Mouse (Mus musculus): ENCODE results near the gene Nrxn3. TPM values are rescaled to one million over a fixed set of nuclear protein-coding genes. Genes with fewer than 3 reads are reported as not detected.

Nrxn3 gene
- polyA plus RNA-seq (2016; fragmentation: Nextera tagmentation; extraction: Ambion mirVana): 53.1 and 57.7 TPM in 2 replicates

DNA sequence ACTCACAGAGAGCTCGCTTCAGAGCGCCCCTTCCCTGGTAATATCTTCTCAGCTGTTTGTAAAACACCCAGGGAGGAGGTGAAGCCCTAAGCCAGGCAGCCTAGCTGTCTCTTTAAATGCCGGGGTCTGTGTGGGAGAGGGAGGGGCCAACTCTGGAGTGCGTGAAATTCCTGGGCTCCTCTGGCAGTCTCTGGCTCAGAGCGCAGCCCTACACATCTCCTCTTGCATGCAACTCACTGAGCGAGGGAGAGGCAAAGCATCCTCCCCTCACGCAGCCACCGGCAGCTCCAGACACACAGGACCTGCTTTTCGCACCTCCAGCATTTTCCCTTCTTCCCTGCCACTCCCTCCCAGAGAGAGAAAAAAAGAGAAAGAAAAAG, at the start of gene Nrxn3:
Gene Nrxn3 (plus strand): TSS at position 186 of the 380 bp plus-strand sequence.
- Histone ChIP-seq H3K4me2 (replicated peaks) (peak within 1 kb of the TSS; percentile 56), H3K27me3 (no peaks in the 10 kb centered on the region), H3K36me3 (no peaks in the 10 kb centered on the region), H3K9ac (peak within 1 kb of the TSS; percentile 65), H3K9me3 (replicated peaks) (no peaks in the 10 kb centered on the region), H3K4me1 (peaks cover 6% of the 10 kb centered on the region), H3K4me3 (peak within 1 kb of the TSS; percentile 43), H3K27ac (peak within 1 kb of the TSS; percentile 52; the same call in 1 of the 2 replicates)
- 1% methylated on average over 9 of the region's 9 CpGs for WGBS
- ATAC-seq (ENCODE audit: low FRiP score): peak; percentile 94

DNA sequence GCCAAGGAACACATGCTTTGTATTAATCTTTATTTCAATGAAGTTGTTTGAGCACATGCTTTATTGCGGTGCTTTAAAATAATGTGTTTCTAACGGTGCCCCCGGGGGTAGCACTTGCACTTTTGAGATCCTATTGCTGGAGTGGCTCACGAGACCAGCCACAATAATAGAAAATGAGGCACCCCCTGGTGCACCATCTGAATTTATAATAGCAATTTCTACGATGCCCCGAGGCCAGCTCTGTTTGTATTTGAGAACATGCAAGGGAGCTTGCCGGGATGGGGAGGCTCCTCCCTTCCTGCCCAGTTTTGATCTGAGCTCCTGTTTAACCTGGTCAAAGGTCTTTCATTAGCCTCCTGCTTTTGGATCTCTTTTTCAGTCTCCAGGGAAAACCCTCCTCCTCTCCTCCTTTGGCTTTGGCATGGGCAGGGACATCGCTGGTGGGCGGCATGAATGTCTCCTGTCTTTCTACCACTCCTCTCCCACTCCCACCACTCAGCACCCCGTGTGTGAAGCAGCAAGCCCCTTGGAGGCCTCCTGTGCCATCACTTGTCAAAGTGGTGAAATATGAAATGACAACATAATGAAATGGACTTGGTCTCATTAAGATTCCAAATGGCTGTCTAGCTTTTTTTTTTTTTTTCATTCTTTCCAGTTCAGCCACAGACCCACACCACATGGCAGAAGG, 18.4 kb upstream of the Nrxn3 start:
- Histone ChIP-seq H3K4me1 (peaks cover 9% of the 10 kb centered on the region), H3K27me3 (no peaks in the 10 kb centered on the region), H3K9me3 (replicated peaks) (no peaks in the 10 kb centered on the region), H3K9ac (no peak overlapping the region), H3K4me3 (no peak overlapping the region), H3K36me3 (no peaks in the 10 kb centered on the region), H3K27ac (peak overlapping the region; percentile 55; the same call in 1 of the 2 replicates), H3K4me2 (replicated peaks) (no peak overlapping the region)
- 40% methylated on average over 10 of the region's 10 CpGs for WGBS
- ATAC-seq (ENCODE audit: low FRiP score): peak; percentile 62

DNA sequence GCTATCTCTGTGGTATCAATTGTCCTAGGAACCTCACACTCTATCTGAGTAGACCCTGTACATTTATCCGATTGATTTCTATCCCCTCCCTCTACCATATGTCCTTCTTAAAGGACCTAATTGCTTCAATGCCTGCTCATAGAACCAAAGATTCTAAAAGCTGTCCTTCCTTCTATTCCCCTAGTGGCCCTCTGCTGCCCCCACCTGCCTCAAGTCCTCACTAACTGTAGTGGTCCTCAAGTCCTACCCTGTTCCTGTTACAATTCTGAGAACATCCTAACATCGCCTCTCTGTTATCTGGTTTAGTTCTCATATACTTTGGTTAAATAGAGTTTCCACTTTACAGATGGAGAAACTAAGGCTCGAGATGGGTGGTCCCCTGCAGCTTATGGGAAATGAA, 16.7 kb upstream of the Nrxn3 start:
- Histone ChIP-seq H3K27me3 (no peaks in the 10 kb centered on the region), H3K9ac (no peak overlapping the region), H3K4me1 (peaks cover 9% of the 10 kb centered on the region), H3K4me2 (replicated peaks) (no peak overlapping the region), H3K4me3 (no peak overlapping the region), H3K9me3 (replicated peaks) (no peaks in the 10 kb centered on the region), H3K36me3 (no peaks in the 10 kb centered on the region), H3K27ac (no peak overlapping the region)
- ATAC-seq (ENCODE audit: low FRiP score): no peak
- 68% methylated on average over 3 of the region's 3 CpGs for WGBS

DNA sequence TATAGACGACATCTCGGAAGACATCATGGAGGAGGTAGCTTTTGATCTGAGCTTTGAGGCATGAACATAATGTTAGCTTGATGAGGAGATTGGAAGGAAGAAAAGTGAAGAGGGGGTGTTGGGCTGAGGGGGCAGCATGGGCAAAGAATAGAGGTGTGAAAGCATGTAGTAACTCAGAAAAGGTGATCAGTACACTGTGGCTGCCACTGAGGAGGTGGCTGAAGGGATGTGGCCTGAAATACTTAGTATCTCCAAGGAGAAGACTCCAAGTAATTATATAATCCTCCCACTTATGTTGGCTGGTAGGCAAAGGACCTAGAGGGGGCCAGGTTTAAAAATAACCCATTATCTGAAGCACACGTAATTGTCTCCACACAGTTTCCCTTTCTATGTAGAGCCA, 14.9 kb upstream of the Nrxn3 start:
- Histone ChIP-seq H3K27me3 (no peaks in the 10 kb centered on the region), H3K9ac (no peak overlapping the region), H3K4me2 (replicated peaks) (no peak overlapping the region), H3K4me1 (peaks cover 9% of the 10 kb centered on the region), H3K9me3 (replicated peaks) (no peaks in the 10 kb centered on the region), H3K4me3 (no peak overlapping the region), H3K36me3 (no peaks in the 10 kb centered on the region), H3K27ac (no peak overlapping the region)
- WGBS: 92% methylated on average over 3 of the region's 3 CpGs
- no peak for ATAC-seq (ENCODE audit: low FRiP score)

DNA sequence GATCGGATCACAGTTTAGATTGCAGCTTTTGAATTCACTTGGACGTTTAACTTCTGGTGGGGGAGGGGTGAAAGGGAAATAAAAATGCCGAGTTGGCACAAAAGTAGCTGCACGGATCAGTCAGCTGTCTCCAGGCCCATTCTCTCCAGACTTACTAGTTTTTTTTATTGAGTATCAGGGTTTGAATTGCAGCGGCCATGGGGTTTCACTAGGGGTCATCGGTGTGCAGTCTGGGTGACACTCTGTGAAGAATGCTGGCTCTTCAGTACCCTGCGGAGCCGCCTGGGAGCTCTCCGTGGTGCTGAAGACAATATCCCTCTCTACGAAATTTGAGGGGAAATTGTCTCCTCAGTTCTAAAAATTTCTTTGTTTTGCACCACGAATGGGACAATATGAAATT, 13.5 kb upstream of the Nrxn3 start:
- Histone ChIP-seq H3K4me3 (no peak overlapping the region), H3K9me3 (replicated peaks) (no peaks in the 10 kb centered on the region), H3K36me3 (no peaks in the 10 kb centered on the region), H3K27me3 (no peaks in the 10 kb centered on the region), H3K4me1 (peaks cover 3% of the 10 kb centered on the region), H3K9ac (no peak overlapping the region), H3K4me2 (replicated peaks) (no peak overlapping the region), H3K27ac (no peak overlapping the region)
- 9% methylated on average over 11 of the region's 11 CpGs for WGBS
- peak; percentile 82 for ATAC-seq (ENCODE audit: low FRiP score)

DNA sequence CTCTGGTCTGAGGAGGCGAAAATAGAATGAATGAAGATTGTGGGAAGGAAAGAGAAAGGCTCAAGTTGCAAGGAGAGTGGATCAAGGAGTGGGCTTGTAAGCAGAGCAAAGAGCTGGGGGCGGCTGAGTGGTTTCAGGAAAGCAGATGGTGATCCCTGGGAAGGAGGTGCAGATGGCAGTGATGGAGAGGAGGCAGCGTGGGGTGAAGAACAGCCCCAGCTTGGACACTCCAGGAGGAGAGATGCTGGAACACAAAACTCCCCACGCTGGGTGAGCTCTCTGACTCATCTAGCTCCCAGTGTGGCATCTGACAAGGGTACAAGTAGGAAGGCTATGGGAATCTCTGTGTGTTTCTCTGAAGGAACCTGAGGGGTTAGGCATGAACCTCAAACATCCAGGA, 9.2 kb upstream of the Nrxn3 start:
- 72% methylated on average over 4 of the region's 4 CpGs for WGBS

DNA sequence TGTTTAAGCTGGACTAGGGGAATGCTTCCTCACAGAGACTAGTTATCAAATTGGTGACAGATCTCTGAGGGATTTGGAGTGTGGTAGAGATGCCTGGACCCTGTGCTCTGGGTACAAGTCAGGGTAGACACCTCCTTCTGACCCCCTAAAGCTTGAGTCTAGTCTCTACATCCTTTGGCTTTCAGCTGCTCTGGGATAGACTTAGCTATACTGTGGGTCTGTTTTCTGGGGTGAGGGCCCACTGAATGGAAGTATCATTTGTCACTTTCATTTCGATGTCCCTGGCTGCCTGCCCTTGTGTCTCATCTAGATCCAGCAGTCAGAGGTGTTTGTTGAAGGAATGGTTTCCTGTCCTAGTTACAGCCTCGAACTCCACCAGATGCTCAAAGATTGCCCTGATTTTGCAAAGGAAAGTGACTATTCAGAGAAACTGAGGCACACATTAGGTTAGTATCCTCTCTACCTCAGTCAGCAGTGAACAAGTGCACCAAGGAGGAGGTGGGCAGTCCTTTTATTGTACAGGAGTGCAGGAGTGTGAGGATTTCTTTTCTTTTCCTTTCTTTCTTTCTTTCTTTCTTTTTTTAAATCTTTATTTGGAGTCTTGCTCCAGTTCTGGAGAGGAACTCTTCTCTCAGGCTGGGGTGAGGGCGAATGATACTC, 515 bp upstream of the Nrxn3 start:
- 45% methylated on average over 3 of the region's 3 CpGs for WGBS
- Histone ChIP-seq H3K4me1 (peaks cover 6% of the 10 kb centered on the region), H3K4me2 (replicated peaks) (peak overlapping the region; percentile 56), H3K27ac (no peak overlapping the region), H3K4me3 (peak overlapping the region; percentile 43; the same call in 1 of the 2 replicates), H3K27me3 (no peaks in the 10 kb centered on the region), H3K9ac (no peak overlapping the region), H3K36me3 (no peaks in the 10 kb centered on the region), H3K9me3 (replicated peaks) (no peaks in the 10 kb centered on the region)
- ATAC-seq (ENCODE audit: low FRiP score): 0 out of 2 replicates have a peak, but pooled peaks have one; percentile 19

More for the DNA sequence above, 9.2 kb upstream of the Nrxn3 start:
- Histone ChIP-seq H3K4me3 (no peak overlapping the region), H3K4me2 (replicated peaks) (no peak overlapping the region), H3K4me1 (no peaks in the 10 kb centered on the region), H3K9ac (no peak overlapping the region), H3K9me3 (replicated peaks) (no peaks in the 10 kb centered on the region), H3K27ac (no peak overlapping the region), H3K36me3 (no peaks in the 10 kb centered on the region), H3K27me3 (no peaks in the 10 kb centered on the region)
- ATAC-seq (ENCODE audit: low FRiP score): no peak

DNA sequence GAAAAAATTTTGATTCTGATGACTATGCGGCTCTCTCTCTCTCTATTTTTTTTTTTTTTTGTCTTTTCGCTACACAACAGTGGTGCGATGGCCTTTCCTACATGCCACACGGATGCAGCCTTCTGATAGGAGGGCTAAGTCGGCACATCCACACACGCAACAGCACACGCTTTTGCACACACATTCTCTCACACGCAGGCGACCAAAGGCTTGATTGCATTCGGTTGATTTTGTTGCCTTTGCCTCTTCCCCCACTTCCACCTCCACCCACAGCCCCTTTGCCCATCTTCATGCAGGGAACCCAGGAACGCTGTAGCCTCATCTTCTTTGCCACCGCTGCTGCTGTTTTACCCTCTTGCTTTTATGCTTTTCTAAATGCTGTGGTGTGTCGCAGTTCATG, 3.6 kb downstream of the Nrxn3 start:
- Histone ChIP-seq H3K27ac (peak overlapping the region; percentile 74), H3K4me3 (peak overlapping the region; percentile 43)

DNA sequence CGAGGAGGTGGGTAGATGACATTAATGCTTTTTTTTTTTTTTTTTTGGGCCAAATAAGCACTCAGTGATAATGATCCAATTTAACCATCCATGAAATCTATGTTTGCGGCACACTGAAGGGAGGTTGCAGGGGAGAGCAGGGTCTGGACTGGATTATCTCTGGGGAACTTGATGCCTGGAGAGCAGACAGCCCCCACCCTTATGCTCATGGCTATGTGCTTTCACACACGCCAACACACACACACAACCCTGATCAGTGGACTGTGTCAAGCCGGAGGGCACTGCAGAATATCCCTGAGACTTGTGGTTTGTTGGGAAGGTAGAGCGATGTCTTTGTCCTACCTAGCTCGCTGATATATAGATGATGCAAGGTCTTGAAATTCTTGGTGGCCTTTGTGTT, 4.1 kb downstream of the Nrxn3 start:
- peak; percentile 59; the same call in 1 of the 2 replicates for ATAC-seq (ENCODE audit: low FRiP score)
- peak overlapping the region; percentile 74 for H3K27ac ChIP-seq
- no peaks in the 10 kb centered on the region for H3K27me3 ChIP-seq
- peak overlapping the region; percentile 56 for H3K4me2 ChIP-seq (replicated peaks)
- H3K4me1 ChIP-seq: peaks cover 6% of the 10 kb centered on the region
- WGBS: 80% methylated on average over 6 of the region's 6 CpGs
- H3K9ac ChIP-seq: peak overlapping the region; percentile 45; the same call in 1 of the 2 replicates
- no peaks in the 10 kb centered on the region for H3K36me3 ChIP-seq
- peak overlapping the region; percentile 43 for H3K4me3 ChIP-seq
- no peaks in the 10 kb centered on the region for H3K9me3 ChIP-seq (replicated peaks)

More for the DNA sequence above, 3.6 kb downstream of the Nrxn3 start:
- 89% methylated on average over 13 of the region's 13 CpGs for WGBS
- H3K36me3 ChIP-seq: no peaks in the 10 kb centered on the region
- peaks cover 6% of the 10 kb centered on the region for H3K4me1 ChIP-seq
- no peaks in the 10 kb centered on the region for H3K9me3 ChIP-seq (replicated peaks)
- H3K27me3 ChIP-seq: no peaks in the 10 kb centered on the region
- peak overlapping the region; percentile 50 for H3K9ac ChIP-seq
- no peak for ATAC-seq (ENCODE audit: low FRiP score)
- H3K4me2 ChIP-seq (replicated peaks): peak overlapping the region; percentile 56

DNA sequence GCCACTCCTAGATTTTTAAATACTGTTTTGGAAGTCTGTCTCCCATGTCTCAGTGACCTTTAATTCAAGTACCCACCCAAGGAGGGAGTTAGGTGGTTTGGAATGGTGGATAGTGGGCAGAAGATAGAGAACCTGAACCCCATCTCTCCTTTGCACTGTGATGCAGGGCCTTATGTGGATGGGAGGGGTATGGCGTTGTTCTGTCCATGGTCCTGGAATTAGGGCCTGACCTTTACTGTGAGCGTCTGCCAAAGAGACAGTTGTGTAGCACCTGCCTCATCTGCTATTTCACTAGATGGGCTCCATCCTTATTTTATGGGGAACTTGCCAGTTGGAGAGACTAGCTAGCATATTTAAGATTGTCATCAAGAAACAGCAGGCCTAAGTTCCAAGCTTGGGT, 8.0 kb downstream of the Nrxn3 start:
- Histone ChIP-seq H3K27ac (no peak overlapping the region), H3K27me3 (no peaks in the 10 kb centered on the region), H3K36me3 (no peaks in the 10 kb centered on the region), H3K4me2 (replicated peaks) (no peak overlapping the region), H3K9me3 (replicated peaks) (no peaks in the 10 kb centered on the region), H3K4me3 (no peak overlapping the region), H3K9ac (no peak overlapping the region), H3K4me1 (no peaks in the 10 kb centered on the region)
- WGBS: 76% methylated on average over 2 of the region's 2 CpGs
- no peak for ATAC-seq (ENCODE audit: low FRiP score)

DNA sequence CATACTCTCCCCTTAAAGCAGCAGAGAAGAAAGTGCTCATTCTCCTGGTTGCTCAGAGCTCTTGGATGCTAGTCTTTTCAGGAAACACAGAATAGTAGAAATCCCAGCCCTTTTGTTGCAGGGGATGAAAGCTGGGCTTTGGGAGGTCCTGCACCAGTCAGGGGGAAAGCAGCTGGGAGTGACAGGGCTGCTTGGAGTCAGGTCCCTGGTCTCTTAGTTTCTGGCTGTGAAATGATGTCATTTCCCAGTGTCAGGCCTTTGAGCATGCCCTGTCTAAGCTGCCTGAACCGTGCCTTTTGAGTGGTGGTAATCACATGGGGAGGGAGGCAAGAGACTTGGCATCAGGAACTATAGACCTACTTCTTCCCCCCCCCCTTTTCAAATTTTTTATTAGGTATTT, 12.4 kb downstream of the Nrxn3 start:
- Histone ChIP-seq H3K4me1 (no peaks in the 10 kb centered on the region), H3K9ac (no peak overlapping the region), H3K9me3 (replicated peaks) (no peaks in the 10 kb centered on the region), H3K4me3 (no peak overlapping the region), H3K36me3 (no peaks in the 10 kb centered on the region), H3K27me3 (no peaks in the 10 kb centered on the region), H3K27ac (no peak overlapping the region), H3K4me2 (replicated peaks) (no peak overlapping the region)
- no peak for ATAC-seq (ENCODE audit: low FRiP score)
- WGBS: 30% methylated on average over 1 of the region's 1 CpGs

DNA sequence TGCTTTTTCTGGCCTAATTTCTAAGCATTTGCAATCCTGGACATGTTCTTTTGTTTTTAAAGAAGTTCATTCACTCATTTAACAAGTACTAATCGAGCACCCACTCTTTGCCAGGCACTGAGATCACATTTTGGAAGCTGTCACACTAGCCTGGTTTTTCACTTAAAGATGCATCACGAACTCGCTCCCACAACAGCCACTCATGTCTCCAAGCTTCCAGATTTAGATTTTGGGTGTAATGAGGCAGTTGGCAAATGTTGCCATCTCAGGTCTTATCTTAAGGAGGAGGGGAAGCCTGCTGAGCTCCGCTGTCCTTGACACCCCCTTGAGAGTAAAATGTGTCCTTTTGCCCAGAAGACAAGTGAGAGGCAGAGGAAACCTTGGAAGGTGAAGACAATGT, 14.4 kb downstream of the Nrxn3 start:
- Histone ChIP-seq H3K4me2 (replicated peaks) (no peak overlapping the region), H3K36me3 (no peaks in the 10 kb centered on the region), H3K4me3 (no peak overlapping the region), H3K27me3 (no peaks in the 10 kb centered on the region), H3K4me1 (no peaks in the 10 kb centered on the region), H3K9ac (no peak overlapping the region), H3K9me3 (replicated peaks) (no peaks in the 10 kb centered on the region), H3K27ac (no peak overlapping the region)
- WGBS: 83% methylated on average over 4 of the region's 4 CpGs
- ATAC-seq (ENCODE audit: low FRiP score): no peak

DNA sequence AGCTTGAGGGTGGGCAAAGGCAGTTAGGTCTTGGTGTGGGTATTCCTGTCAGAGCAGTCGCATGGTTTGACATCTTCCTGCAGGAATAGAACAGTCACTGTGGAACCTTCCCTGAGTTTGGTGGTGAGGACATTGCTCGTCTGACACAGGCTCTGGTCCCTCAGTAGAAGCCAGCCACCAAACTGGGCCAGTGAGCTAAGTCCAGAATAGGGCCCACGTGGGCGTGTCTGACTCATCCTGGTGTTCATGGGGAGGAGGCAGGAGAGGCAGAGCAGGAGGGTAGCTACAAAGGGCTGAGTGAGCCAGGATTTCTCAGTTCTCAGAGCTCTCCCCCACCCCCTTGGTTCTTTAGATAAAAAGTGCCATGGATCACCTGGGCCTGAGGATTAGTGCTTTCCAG, 15.9 kb downstream of the Nrxn3 start:
- ATAC-seq (ENCODE audit: low FRiP score): no peak
- no peaks in the 10 kb centered on the region for H3K27me3 ChIP-seq
- 77% methylated on average over 4 of the region's 4 CpGs for WGBS
- H3K4me1 ChIP-seq: no peaks in the 10 kb centered on the region
- no peaks in the 10 kb centered on the region for H3K36me3 ChIP-seq
- no peak overlapping the region for H3K9ac ChIP-seq
- H3K4me3 ChIP-seq: no peak overlapping the region
- H3K27ac ChIP-seq: no peak overlapping the region
- no peak overlapping the region for H3K4me2 ChIP-seq (replicated peaks)
- H3K9me3 ChIP-seq (replicated peaks): no peaks in the 10 kb centered on the region

Data from hindbrain, embryonic 12.5 days (tissue).